Comparison of ENCODE assay signal across 41 mouse cellular contexts in the genomic region with DNA sequence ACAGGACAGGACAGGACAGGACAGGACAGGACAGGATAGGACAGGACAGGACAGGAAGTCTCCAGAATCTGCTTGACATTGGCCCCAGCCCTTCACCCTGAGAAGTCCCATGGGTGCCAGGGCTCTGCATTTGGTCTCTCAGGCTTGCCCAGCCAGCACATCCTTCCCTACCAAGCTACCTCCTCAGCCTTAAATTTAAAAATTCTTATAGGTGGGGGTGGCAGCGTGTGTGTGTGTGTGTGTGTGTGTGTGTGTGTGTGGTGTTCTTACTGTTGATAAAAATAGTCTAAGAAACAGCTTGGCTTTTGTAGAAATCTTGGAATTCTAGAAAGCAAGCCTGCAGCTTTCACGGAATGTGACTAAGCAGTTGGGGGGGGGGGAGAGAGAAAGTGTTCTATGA. TPM values are rescaled to one million over a fixed set of nuclear protein-coding genes. Genes with fewer than 3 reads are reported as not detected.
A peak's percentile ranks its signal among the peaks of the same experiment; 100 is the strongest.
DNase-seq lines count a peak whose midpoint lies in the region; ATAC-seq and TF ChIP-seq lines count a peak whose summit lies in the region.
"Had no signal": no experiment of that assay in that cellular context is flagged by ENCODE, and none has a peak within 500 bp of the region (broad histone marks: within the 10 kb centered on the region; RNA-seq: fewer than 3 reads in every experiment).

No protein-coding gene starts in this region.

- no peak overlapping the region for H3K4me3 ChIP-seq in olfactory bulb, adult 2 months (ENCODE audit: insufficient read depth, low read depth, low read length)
- no peak overlapping the region for H3K4me3 ChIP-seq in forebrain, embryonic 10.5 days
- H3K4me3 ChIP-seq: embryonic facial prominence, embryonic 12.5 days; forebrain, embryonic 15.5 days; heart, embryonic 13.5 days; hindbrain, embryonic 15.5 days; kidney, embryonic 15.5 days; layer of hippocampus, adult 2 months; neural tube, embryonic 15.5 days had no signal

- peak overlapping the region; percentile 54; the same call in 1 of the 2 replicates for H3K27ac ChIP-seq in olfactory bulb, adult 2 months (ENCODE audit: insufficient read depth, low read depth, low read length)
- H3K27ac ChIP-seq in forebrain, embryonic 10.5 days, result no peak overlapping the region
- H3K27ac ChIP-seq: embryonic facial prominence, embryonic 12.5 days; forebrain, embryonic 15.5 days; hindbrain, embryonic 15.5 days; kidney, embryonic 15.5 days; layer of hippocampus, adult 2 months; liver, embryonic 14.5 days; macrophage; neural tube, embryonic 15.5 days; stomach, postnatal 0 days had no signal

- peaks cover 8% of the 10 kb centered on the region for H3K4me1 ChIP-seq in olfactory bulb, adult 2 months (ENCODE audit: control insufficient read depth, insufficient read depth, low read length)
- no peaks in the 10 kb centered on the region for H3K4me1 ChIP-seq in forebrain, embryonic 10.5 days
- H3K4me1 ChIP-seq: embryonic facial prominence, embryonic 12.5 days; forebrain, embryonic 15.5 days; hindbrain, embryonic 15.5 days; neural tube, embryonic 15.5 days had no signal

- no peak for TF ChIP-seq CTCF in olfactory bulb, adult 2 months (IDR thresholded peaks at IDR 0.05; ENCODE audit: insufficient read depth, low read depth, low read length)

- H3K27me3 ChIP-seq in forebrain, embryonic 10.5 days (ENCODE audit: poor library complexity, severe bottlenecking), result no peaks in the 10 kb centered on the region
- H3K27me3 ChIP-seq: CH12.LX; embryonic facial prominence, embryonic 12.5 days; forebrain, embryonic 15.5 days; heart, embryonic 13.5 days; hindbrain, embryonic 15.5 days; kidney, embryonic 15.5 days; neural tube, embryonic 15.5 days had no signal

- ATAC-seq in frontal cortex, adult (ENCODE audit: low TSS enrichment), result peak; percentile 90
- ATAC-seq: activated CD4-positive, CD25-positive, alpha-beta regulatory T cell, adult 4 months; forebrain, embryonic 15.5 days; inflammation-experienced regulatory T-cells, adult 6 months had no signal

- no peak for DNase-seq in frontal cortex, postnatal 25 days (ENCODE audit: low spot score in 2 of 2)
- DNase-seq in right cerebral cortex, adult 18-20 months, result peak; percentile 46
- no peak for DNase-seq in right cerebral cortex, postnatal 4 days
- peak; percentile 61 to 62 for DNase-seq in right cerebral cortex, postnatal 36 days (ENCODE audit: low spot score in 2 of 2)
- no peak for DNase-seq in forebrain, embryonic 10.5 days (ENCODE audit: extremely low spot score, low spot score)
- no peak for DNase-seq in heart, adult 11 months
- DNase-seq: adrenal gland, adult 2 months; adrenal gland, postnatal 36 days; cerebellum, adult 8-10 months; cerebellum, postnatal 36 days; embryo, embryonic 11 days; gastrocnemius, postnatal 25 days; heart, adult 18-20 months; heart, postnatal 10 days; kidney, adult 18-20 months; kidney, postnatal 36 days; layer of hippocampus, postnatal 36 days; liver; lung, adult 2 months; lung, postnatal 10 days; midbrain, embryonic 14.5 days; thymus, postnatal 4 days had no signal

- H3K36me3 ChIP-seq in forebrain, embryonic 10.5 days (replicated peaks), result no peaks in the 10 kb centered on the region
- H3K36me3 ChIP-seq: embryonic facial prominence, embryonic 12.5 days; forebrain, embryonic 15.5 days; heart, embryonic 13.5 days; hindbrain, embryonic 15.5 days; kidney, embryonic 15.5 days; neural tube, embryonic 15.5 days had no signal

- 45% methylated on average over 2 of the region's 2 CpGs for WGBS in olfactory bulb, adult 2 months
- WGBS in forebrain, embryonic 10.5 days, result 81% methylated on average over 2 of the region's 2 CpGs

- no peaks in the 10 kb centered on the region for H3K9me3 ChIP-seq in forebrain, embryonic 10.5 days
- H3K9me3 ChIP-seq: embryonic facial prominence, embryonic 12.5 days; forebrain, embryonic 15.5 days; heart, embryonic 13.5 days; hindbrain, embryonic 15.5 days; kidney, embryonic 15.5 days; neural tube, embryonic 15.5 days had no signal

- no peak for TF ChIP-seq POLR2A in olfactory bulb, adult 2 months (IDR thresholded peaks at IDR 0.05; ENCODE audit: insufficient read depth, low read depth, low read length)

RNA-seq across cellular contexts. Expression of gene Spesp1, which starts 52.0 kb away (rescaled TPM):
- polyA plus RNA-seq in olfactory bulb, adult 2 months (2012; ENCODE audit: insufficient read depth, insufficient read length, low replicate concordance, missing spikeins), result not detected in 2 replicates
- polyA plus RNA-seq in forebrain, embryonic 10.5 days (2016; fragmentation: Nextera tagmentation; extraction: Ambion mirVana), result 0.05 TPM in 1 of 2 replicates, not detected in the other
- polyA plus RNA-seq: activated CD4-positive, CD25-positive, alpha-beta regulatory T cell, adult 4 months; adrenal gland, adult 2 months; C2C12; embryonic facial prominence, embryonic 12.5 days; forebrain, embryonic 15.5 days; heart, embryonic 13.5 days; hindbrain, embryonic 15.5 days; inflammation-experienced regulatory T-cells, adult 6 months; kidney, embryonic 15.5 days; limb, embryonic 11.5 days; liver, embryonic 14.5 days; lung, adult 2 months; macrophage; midbrain, embryonic 14.5 days; neural tube, embryonic 15.5 days; spleen, adult 2 months; stomach, postnatal 0 days; thymus, postnatal 0 days had no signal

Comparison
In these comparisons a context has a peak if more than half of its experiments do, and no peak if none do; other contexts are left out.
1. DNase-seq: peak in right cerebral cortex, adult 18-20 months (single experiment) and right cerebral cortex, postnatal 36 days (2 of 2); none in frontal cortex, postnatal 25 days (0 of 2), right cerebral cortex, postnatal 4 days (single experiment), forebrain, embryonic 10.5 days (single experiment) and heart, adult 11 months (single experiment).